Mouse (Mus musculus) cerebellum, adult 2 months (tissue): ENCODE data around the gene Zfp781. TPM values are rescaled to one million over a fixed set of nuclear protein-coding genes. Genes with fewer than 3 reads are reported as not detected.
"Not testable (repeated sequence)": the region's sequence is repeated elsewhere in the genome, so short reads cannot be mapped to it uniquely, and the experiment has no call there.

Experiments used
- DNase-seq, 2 experiments: peaks; one replicate each; pipeline ENCODE4 v3.0.0; 2021
- H3K27ac ChIP-seq: fragments of 200-500 bp; 2 replicates; pipeline ENCODE4 v1.5.1; 2012; ENCODE audit warnings: low read length, control low read depth, inconsistent platforms; ENCODE audit not compliant: insufficient read depth
- H3K27me3 ChIP-seq: fragments of 200-500 bp; 2 replicates; pipeline ENCODE4 v1.6.1; 2012; ENCODE audit warnings: inconsistent platforms, mild to moderate bottlenecking, low read length, moderate library complexity; ENCODE audit not compliant: control insufficient read depth, insufficient read depth
- H3K4me1 ChIP-seq: fragments of 200-500 bp; 2 replicates; pipeline ENCODE4 v1.6.1; 2011; ENCODE audit warnings: low read length; ENCODE audit not compliant: control insufficient read depth, insufficient read depth
- H3K4me3 ChIP-seq: fragments of 200-500 bp; replicated peaks from 2 replicates; pipeline ENCODE3; 2011; ENCODE audit warnings: mild to moderate bottlenecking, low read depth, low read length, control low read depth; ENCODE audit not compliant: insufficient read depth
- WGBS: fragments of 180-500 bp; shearing (Covaris S2); methylation state at CpG from one replicate; pipeline ENCODE4 v1.1.7; 2018; 5-methylcytosine and 5-hydroxymethylcytosine counted together
- polyA plus RNA-seq: library from polyadenylated mRNA; depleted of rRNA; stranded (reverse); fragments of >200 nt; gene quantifications from 2 replicates; pipeline ENCODE4 v1.2.3, GENCODE M21; 2012; rRNA removed

The Zfp781 gene
- 3.4 and 4.2 TPM in 2 replicates for polyA plus RNA-seq

GRCm38 (mm10) chr10:81929842-81930743 is at the start of gene Zfp781:
Gene Zfp781 (minus strand): TSS chr10:81930480.
- DNase-seq, H3K27ac ChIP-seq, H3K4me1 ChIP-seq, H3K4me3 ChIP-seq, H3K27me3 ChIP-seq: not testable (repeated sequence)
- no CpG with 5 or more reads among the region's 43 CpGs for whole genome bisulfite sequencing

DNA sequence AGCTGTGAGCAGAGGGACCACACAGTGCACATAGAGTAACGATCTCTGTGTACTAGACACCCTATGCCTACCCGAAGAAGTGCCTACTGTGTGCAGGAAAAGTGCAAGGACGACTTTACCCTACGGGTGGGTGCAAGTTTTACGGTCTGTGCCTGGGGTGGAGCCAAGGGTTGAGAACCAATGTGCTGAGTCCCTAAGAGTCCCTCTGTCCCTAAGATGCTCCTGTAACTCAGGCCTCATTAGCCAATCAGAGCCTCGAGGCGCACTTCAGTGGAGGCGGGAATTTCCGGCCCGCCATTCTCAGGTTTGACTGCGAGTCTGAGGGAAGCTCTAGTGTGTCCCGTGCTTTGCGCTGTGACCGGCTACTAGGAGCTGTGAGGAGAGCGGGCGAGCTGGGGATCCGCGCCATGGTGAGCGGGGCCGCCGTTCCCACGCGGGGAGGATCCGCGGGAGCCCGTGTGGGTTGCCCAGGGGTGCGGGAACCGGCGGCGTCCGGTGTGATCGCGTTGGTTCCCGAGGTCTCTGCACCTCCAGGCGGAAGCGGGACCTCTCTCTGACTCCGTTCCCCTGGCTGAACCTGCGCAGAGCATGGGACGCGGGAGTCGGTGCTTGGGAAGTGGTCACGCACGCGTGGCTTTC is 48.2 kb upstream of the Zfp781 start:
- DNase-seq, result peak; percentile 25 to 69
- H3K4me3 ChIP-seq, H3K27me3 ChIP-seq, H3K27ac ChIP-seq, H3K4me1 ChIP-seq: not testable (repeated sequence)
- WGBS, result no CpG with 5 or more reads among the region's 44 CpGs

GRCm38 (mm10) chr10:81930744-81931118 is 451 bp upstream of the Zfp781 start:
- not testable (repeated sequence) for H3K4me3 ChIP-seq

DNA sequence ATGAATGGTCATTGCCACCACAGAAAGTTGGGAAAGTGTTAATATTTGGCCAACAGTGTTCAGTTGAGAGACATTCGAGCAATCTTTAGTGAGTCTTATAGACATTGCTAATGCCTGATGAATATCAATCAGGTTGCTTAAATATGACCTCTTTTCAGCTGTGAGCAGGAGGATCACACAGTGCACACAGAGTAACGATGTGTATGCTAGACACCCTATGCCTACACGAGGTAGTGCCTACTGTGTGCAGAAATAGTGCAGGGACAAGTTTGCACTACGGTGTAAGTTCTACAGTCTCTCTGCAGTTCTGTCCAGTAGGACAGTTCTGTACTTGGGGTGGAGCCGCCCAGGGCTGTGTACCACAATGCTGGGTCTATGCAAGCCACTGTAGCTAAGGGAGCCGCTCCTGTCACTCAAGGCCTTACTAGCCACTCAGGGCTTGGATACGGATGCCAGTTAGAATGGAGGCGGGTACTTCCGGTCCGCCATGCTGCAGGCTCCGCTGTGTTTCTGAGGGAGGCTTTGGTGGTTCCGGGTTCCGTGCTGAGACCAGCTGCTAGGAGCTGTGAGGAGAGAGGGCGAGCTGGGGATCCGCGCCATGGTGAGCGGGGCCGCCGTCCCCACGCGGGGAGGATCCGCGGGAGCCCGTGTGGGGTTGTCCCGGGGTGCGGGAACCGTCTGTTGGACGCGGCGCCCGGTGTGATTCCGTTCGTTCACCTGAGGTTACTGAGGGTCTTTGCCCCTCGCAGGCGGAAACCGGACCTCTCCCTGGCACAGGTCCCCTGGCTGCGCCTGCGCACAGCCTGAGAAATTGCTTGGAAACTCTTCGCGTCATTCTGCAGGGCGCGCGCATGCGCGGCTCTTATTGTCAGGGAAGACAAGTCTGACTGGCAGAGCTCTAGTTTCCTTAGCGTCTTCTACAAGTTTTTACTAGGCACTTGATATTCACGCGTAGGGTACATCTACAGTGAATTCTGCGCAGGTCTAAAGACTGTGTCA is 66.6 kb downstream of the Zfp781 start, which contains the start of gene Gm32687:
Gene Gm32687, plus strand, starts transcription at position 526 of the 999 bp plus-strand sequence.
- not testable (repeated sequence) for H3K4me3 ChIP-seq, H3K4me1 ChIP-seq, H3K27ac ChIP-seq, H3K27me3 ChIP-seq
- 23% methylated on average over 5 of the region's 49 CpGs for WGBS
- peak; percentile 17 to 24 for DNase-seq

More at GRCm38 (mm10) chr10:81930744-81931118, 451 bp upstream of the Zfp781 start:
- DNase-seq, H3K27ac ChIP-seq, H3K4me1 ChIP-seq, H3K27me3 ChIP-seq: not testable (repeated sequence)
- no CpG with 5 or more reads among the region's 3 CpGs for WGBS

Other genes with a start within 250 kb of the Zfp781 start
- 4.9 and 6.6 TPM in 2 replicates for gene Zfp433, start 225.7 kb downstream of the Zfp781 start, polyA plus RNA-seq
- gene Gm3055, start 159.3 kb downstream of the Zfp781 start, polyA plus RNA-seq, result 9.7 and 11.5 TPM in 2 replicates
- 0.78 and 0.79 TPM in 2 replicates for gene Gm4767, start 118.3 kb downstream of the Zfp781 start, polyA plus RNA-seq
- 5.7 and 6.1 TPM in 2 replicates for gene Gm32687, start 66.5 kb downstream of the Zfp781 start, polyA plus RNA-seq
- 6.0 and 6.4 TPM in 2 replicates for gene Zfp873, start 117.6 kb upstream of the Zfp781 start, polyA plus RNA-seq
- gene BC024063, start 152.9 kb upstream of the Zfp781 start, polyA plus RNA-seq, result 2.5 and 2.9 TPM in 2 replicates
- gene AU041133, start 197.5 kb upstream of the Zfp781 start, polyA plus RNA-seq, result 3.2 and 3.8 TPM in 2 replicates